Mouse (Mus musculus) retina, embryonic 14.5 days (tissue): ENCODE results near the gene Sec23b.
A peak's percentile ranks its signal among the peaks of the same experiment; 100 is the strongest.

Source experiments
- DNase-seq: peaks from one replicate; pipeline ENCODE4 v3.0.0-alpha.2; 2015; ENCODE audit warnings: low spot score

The Sec23b gene

GRCm38 (mm10) chr2:144601576-144601975 is 45.5 kb downstream of the Sec23b start:
- no peak for DNase-seq

- no peak for DNase-seq
Observed at GRCm38 (mm10) chr2:144613956-144614355, 57.9 kb downstream of the Sec23b start.

GRCm38 (mm10) chr2:144617074-144617874 is 61.2 kb downstream of the Sec23b start:
- no peak for DNase-seq

GRCm38 (mm10) chr2:144621491-144621890 is 65.5 kb downstream of the Sec23b start:
- no peak for DNase-seq

GRCm38 (mm10) chr2:144633551-144633950 is 77.5 kb downstream of the Sec23b start:
- no peak for DNase-seq

- no peak for DNase-seq
Observed at GRCm38 (mm10) chr2:144634231-144634630, 78.2 kb downstream of the Sec23b start.

- no peak for DNase-seq
Observed at GRCm38 (mm10) chr2:144634729-144635128, 78.7 kb downstream of the Sec23b start.

GRCm38 (mm10) chr2:144635644-144636320 is 79.8 kb downstream of the Sec23b start:
- peak; percentile 78 for DNase-seq

GRCm38 (mm10) chr2:144637204-144637603 is 81.2 kb downstream of the Sec23b start:
- DNase-seq = no peak

- DNase-seq = no peak
Observed at GRCm38 (mm10) chr2:144637671-144638395, 81.8 kb downstream of the Sec23b start.

- peak; percentile 51 for DNase-seq
Observed at GRCm38 (mm10) chr2:144638719-144639118, 82.7 kb downstream of the Sec23b start.

GRCm38 (mm10) chr2:144640101-144640500 is 84.1 kb downstream of the Sec23b start:
- DNase-seq = peak; percentile 75
